Mouse (Mus musculus) heart, adult 2 months (tissue): Measurements from ENCODE around the gene Rap1gap2. TPM values are rescaled to one million over a fixed set of nuclear protein-coding genes. Genes with fewer than 3 reads are reported as not detected.

Source experiments
- DNase-seq, 2 experiments: peaks; one replicate each; pipeline ENCODE4 v3.0.0; 2021
- H3K27ac ChIP-seq: fragments of 200-600 bp; 2 replicates; pipeline ENCODE4 v1.8.1; 2022
- H3K27me3 ChIP-seq: fragments of 200-500 bp; 2 replicates; pipeline ENCODE4 v1.6.1; 2012; ENCODE audit warnings: mild to moderate bottlenecking, low read length, inconsistent platforms, mixed read lengths; ENCODE audit not compliant: control insufficient read depth, insufficient read depth
- H3K36me3 ChIP-seq: fragments of 200-500 bp; 2 replicates; pipeline ENCODE4 v1.6.1; 2012; ENCODE audit warnings: low read length, inconsistent platforms; ENCODE audit not compliant: control insufficient read depth, insufficient read depth
- H3K4me1 ChIP-seq: fragments of 200-500 bp; 2 replicates; pipeline ENCODE4 v1.6.1; 2011; ENCODE audit warnings: low read length; ENCODE audit not compliant: control insufficient read depth, insufficient read depth
- H3K4me3 ChIP-seq: fragments of 200-600 bp; 2 replicates; pipeline ENCODE4 v1.8.1; 2022
- H3K79me2 ChIP-seq: fragments of 200-500 bp; replicated peaks from 2 replicates; pipeline ENCODE4 v1.6.1; 2012; ENCODE audit warnings: mild to moderate bottlenecking, inconsistent platforms, low read length, moderate library complexity, mixed read lengths; ENCODE audit not compliant: control insufficient read depth, insufficient read depth
- H3K9ac ChIP-seq: fragments of 200-500 bp; 2 replicates; pipeline ENCODE4 v1.6.1; 2012; ENCODE audit warnings: low read depth, mild to moderate bottlenecking, control low read depth, inconsistent platforms, low read length, mixed read lengths
- CTCF ChIP-seq: fragments of 200-600 bp; IDR thresholded peaks from 2 replicates; pipeline ENCODE4 v1.8.1; 2022; ENCODE audit warnings: antibody characterized with exemption, mild to moderate bottlenecking, moderate library complexity
- EP300 ChIP-seq: fragments of 200-500 bp; IDR thresholded peaks from 2 replicates; pipeline ENCODE4 v1.6.1; 2011; ENCODE audit warnings: low read depth, low read length, control low read depth; ENCODE audit not compliant: insufficient read depth
- POLR2A ChIP-seq: fragments of 200-500 bp; IDR thresholded peaks from 2 replicates; pipeline ENCODE4 v1.6.1; 2011; ENCODE audit warnings: mild to moderate bottlenecking, low read depth, low read length, control low read depth; ENCODE audit not compliant: insufficient read depth
- WGBS: fragments of 180-500 bp; shearing (Covaris S2); methylation state at CpG from one replicate; pipeline ENCODE4 v1.1.7; 2018; 5-methylcytosine and 5-hydroxymethylcytosine counted together
- intact Hi-C: fragments of 180-260 bp; cut with DNase I; formaldehyde crosslinking; loops from one replicate; pipeline ENCODE4 v1.15.1; 2025
- polyA plus RNA-seq: library from polyadenylated mRNA; depleted of rRNA; stranded (reverse); fragments of >200 nt; gene quantifications from 2 replicates; pipeline ENCODE4 v1.2.3, GENCODE M21; 2012; rRNA removed
- total RNA-seq, 2 experiments: library from RNA; stranded (reverse); gene quantifications; 2 replicates each; pipeline ENCODE4 v1.2.3; 2021

The Rap1gap2 gene
- total and polyA plus RNA-seq, 3 experiments, result 43.9 to 88.9 (median 82.7) TPM

- peak; percentile 53 to 81 for DNase-seq
- Histone ChIP-seq H3K27ac (no peak overlapping the region), H3K79me2 (no peaks in the 10 kb centered on the region)
Observed at GRCm38 (mm10) chr11:74371393-74372100, 239.2 kb downstream of the Rap1gap2 start.

GRCm38 (mm10) chr11:74361769-74362168, 248.9 kb downstream of the Rap1gap2 start, which contains the start of gene Olfr412:
TSS of gene Olfr412 (plus strand) at chr11:74362069.
- Histone ChIP-seq H3K36me3 (no peaks in the 10 kb centered on the region), H3K4me1 (no peaks in the 10 kb centered on the region), H3K9ac (no peak within 1 kb of the TSS), H3K27ac (no peak within 1 kb of the TSS), H3K27me3 (no peaks in the 10 kb centered on the region), H3K79me2 (no peaks in the 10 kb centered on the region), H3K4me3 (no peak within 1 kb of the TSS)
- TF ChIP-seq POLR2A, result no peak
- TF ChIP-seq EP300, result no peak
- TF ChIP-seq CTCF, result no peak
- no peak for DNase-seq
- 60% methylated on average over 1 of the region's 1 CpGs for WGBS
- intact Hi-C loops, result no loop called here

More at GRCm38 (mm10) chr11:74371393-74372100, 239.2 kb downstream of the Rap1gap2 start:
- TF ChIP-seq CTCF (peak; percentile 92), EP300 (0 out of 2 replicates have a peak, but pooled peaks have one; percentile 35), POLR2A (no peak)
- WGBS, result 12% methylated on average over 22 of the region's 22 CpGs
- Histone ChIP-seq H3K4me1 (no peaks in the 10 kb centered on the region), H3K9ac (no peak overlapping the region), H3K36me3 (no peaks in the 10 kb centered on the region), H3K27me3 (no peaks in the 10 kb centered on the region), H3K4me3 (no peak overlapping the region)
- intact Hi-C loops, result loop anchor here (2.0 kb wide), 1 partner anchor 1365 kb away; no protein-coding TSS in a partner anchor

GRCm38 (mm10) chr11:74352550-74352949, 258.2 kb downstream of the Rap1gap2 start, which contains the start of gene Olfr411:
TSS of gene Olfr411 (minus strand) at chr11:74352650.
- H3K27me3 ChIP-seq, result no peaks in the 10 kb centered on the region
- no peak within 1 kb of the TSS for H3K27ac ChIP-seq
- no peak within 1 kb of the TSS for H3K9ac ChIP-seq
- DNase-seq, result no peak
- no peak within 1 kb of the TSS for H3K4me3 ChIP-seq
- no peaks in the 10 kb centered on the region for H3K79me2 ChIP-seq
- no peaks in the 10 kb centered on the region for H3K4me1 ChIP-seq
- no peak for TF ChIP-seq POLR2A
- no peak for TF ChIP-seq EP300
- no peak for TF ChIP-seq CTCF
- 74% methylated on average over 3 of the region's 3 CpGs for WGBS
- intact Hi-C loops, result no loop called here
- no peaks in the 10 kb centered on the region for H3K36me3 ChIP-seq

- no peak within 1 kb of the TSS for H3K27ac ChIP-seq
- no peak for TF ChIP-seq CTCF
- TF ChIP-seq POLR2A, result no peak
- no peak for TF ChIP-seq EP300
- intact Hi-C loops, result no loop called here
- no peaks in the 10 kb centered on the region for H3K36me3 ChIP-seq
- WGBS, result 67% methylated on average over 6 of the region's 6 CpGs
- no peak for DNase-seq
- no peak within 1 kb of the TSS for H3K9ac ChIP-seq
- no peaks in the 10 kb centered on the region for H3K79me2 ChIP-seq
- H3K4me3 ChIP-seq, result no peak within 1 kb of the TSS
- no peaks in the 10 kb centered on the region for H3K4me1 ChIP-seq
- no peaks in the 10 kb centered on the region for H3K27me3 ChIP-seq
Observed at GRCm38 (mm10) chr11:74337931-74338330, 272.8 kb downstream of the Rap1gap2 start, which contains the start of gene Olfr410. TSS of gene Olfr410 (minus strand) at chr11:74338031.

Other genes starting within 250 kb of the Rap1gap2 start
- gene Olfr412, start 248.8 kb downstream of the Rap1gap2 start, total RNA-seq, result not detected
- not detected in 2 replicates for gene Olfr412, start 248.8 kb downstream of the Rap1gap2 start, polyA plus RNA-seq
- gene Ccdc92b, start 8.7 kb upstream of the Rap1gap2 start, total RNA-seq, result under 1 TPM; 0.23 to 0.32 TPM
- gene Ccdc92b, start 8.7 kb upstream of the Rap1gap2 start, polyA plus RNA-seq, result 0.27 and 0.38 TPM in 2 replicates
- gene Cluh, start 38.6 kb upstream of the Rap1gap2 start, total RNA-seq, result 100 to 1,000 TPM; 200 to 222 TPM
- gene Cluh, start 38.6 kb upstream of the Rap1gap2 start, polyA plus RNA-seq, result 133 and 177 TPM in 2 replicates
- gene Pafah1b1, start 113.8 kb upstream of the Rap1gap2 start, total RNA-seq, result 100 to 1,000 TPM; 208 to 233 TPM
- gene Pafah1b1, start 113.8 kb upstream of the Rap1gap2 start, polyA plus RNA-seq, result 30.2 and 73.0 TPM in 2 replicates
- gene Mettl16, start 159.9 kb upstream of the Rap1gap2 start, total RNA-seq, result 10 to 100 TPM; 16.3 to 17.8 TPM
- 2.8 and 4.6 TPM in 2 replicates for gene Mettl16, start 159.9 kb upstream of the Rap1gap2 start, polyA plus RNA-seq
- gene Mnt, start 220.0 kb upstream of the Rap1gap2 start, total RNA-seq, result 10 to 100 TPM in 1 of 2 experiments, 1 to 10 TPM in 1; 6.7 to 10.7 TPM
- gene Mnt, start 220.0 kb upstream of the Rap1gap2 start, polyA plus RNA-seq, result 5.4 and 6.9 TPM in 2 replicates